Mouse (Mus musculus) bone marrow, adult 2 months (tissue): ENCODE measurements at regions not wholly inside any gene's neighbourhood (a gene's known extent, or its start where the extent isn't known, plus 50 kb on each side); places are given as distances from the start of the nearest gene placed in this dataset.

Source experiments
- H3K27ac ChIP-seq: fragments of 200-500 bp; 2 replicates; pipeline ENCODE4 v1.5.1; 2012; ENCODE audit warnings: low read depth, mild to moderate bottlenecking, control low read depth, inconsistent platforms, low read length; ENCODE audit not compliant: control insufficient read depth, poor library complexity, insufficient read depth
- H3K4me1 ChIP-seq: fragments of 200-500 bp; 2 replicates; pipeline ENCODE4 v1.6.1; 2011; ENCODE audit warnings: low read length; ENCODE audit not compliant: control insufficient read depth, insufficient read depth
- H3K4me3 ChIP-seq: fragments of 200-500 bp; replicated peaks from 2 replicates; pipeline ENCODE3; 2011; ENCODE audit warnings: mild to moderate bottlenecking, low read depth, low read length, control low read depth; ENCODE audit not compliant: control insufficient read depth
- CTCF ChIP-seq: fragments of 200-500 bp; IDR thresholded peaks from 2 replicates; pipeline ENCODE4 v1.5.1; 2011; ENCODE audit warnings: low read length, control low read depth; ENCODE audit not compliant: control insufficient read depth, insufficient read depth
- POLR2A ChIP-seq: fragments of 200-500 bp; IDR thresholded peaks from 2 replicates; pipeline ENCODE4 v1.6.1; 2011; ENCODE audit warnings: low read depth, mild to moderate bottlenecking, control low read depth, low read length, borderline replicate concordance; ENCODE audit not compliant: control insufficient read depth
- WGBS: fragments of 180-500 bp; shearing (Covaris S2); methylation state at CpG from one replicate; pipeline ENCODE4 v1.1.7; 2018; 5-methylcytosine and 5-hydroxymethylcytosine counted together

GRCm38 (mm10) chr8:26436236-26436635 lies 316.9 kb downstream of the Gm45692 start:
- 89% methylated on average over 11 of the region's 11 CpGs for WGBS
- TF ChIP-seq CTCF: no peak
- TF ChIP-seq POLR2A: no peak
- Histone ChIP-seq H3K4me3 (no peak overlapping the region), H3K4me1 (no peaks in the 10 kb centered on the region), H3K27ac (no peak overlapping the region)

- no peak for TF ChIP-seq POLR2A
- TF ChIP-seq CTCF: no peak
- no peaks in the 10 kb centered on the region for H3K4me1 ChIP-seq
- WGBS: 67% methylated on average over 3 of the region's 3 CpGs
- H3K4me3 ChIP-seq: no peak overlapping the region
- H3K27ac ChIP-seq: no peak overlapping the region
Observed at GRCm38 (mm10) chr8:26437571-26437970, 318.2 kb downstream of the Gm45692 start.

GRCm38 (mm10) chr8:26438246-26438862 lies 319.0 kb downstream of the Gm45692 start:
- TF ChIP-seq CTCF: no peak
- no peak for TF ChIP-seq POLR2A
- WGBS: 83% methylated on average over 15 of the region's 15 CpGs
- no peak overlapping the region for H3K4me3 ChIP-seq
- H3K4me1 ChIP-seq: no peaks in the 10 kb centered on the region
- no peak overlapping the region for H3K27ac ChIP-seq

- Histone ChIP-seq H3K27ac (no peak overlapping the region), H3K4me1 (no peaks in the 10 kb centered on the region), H3K4me3 (no peak overlapping the region)
- WGBS: 61% methylated on average over 16 of the region's 16 CpGs
- TF ChIP-seq POLR2A: no peak
- TF ChIP-seq CTCF: no peak
Observed at GRCm38 (mm10) chr8:26438877-26439276, 319.5 kb downstream of the Gm45692 start.

DNA sequence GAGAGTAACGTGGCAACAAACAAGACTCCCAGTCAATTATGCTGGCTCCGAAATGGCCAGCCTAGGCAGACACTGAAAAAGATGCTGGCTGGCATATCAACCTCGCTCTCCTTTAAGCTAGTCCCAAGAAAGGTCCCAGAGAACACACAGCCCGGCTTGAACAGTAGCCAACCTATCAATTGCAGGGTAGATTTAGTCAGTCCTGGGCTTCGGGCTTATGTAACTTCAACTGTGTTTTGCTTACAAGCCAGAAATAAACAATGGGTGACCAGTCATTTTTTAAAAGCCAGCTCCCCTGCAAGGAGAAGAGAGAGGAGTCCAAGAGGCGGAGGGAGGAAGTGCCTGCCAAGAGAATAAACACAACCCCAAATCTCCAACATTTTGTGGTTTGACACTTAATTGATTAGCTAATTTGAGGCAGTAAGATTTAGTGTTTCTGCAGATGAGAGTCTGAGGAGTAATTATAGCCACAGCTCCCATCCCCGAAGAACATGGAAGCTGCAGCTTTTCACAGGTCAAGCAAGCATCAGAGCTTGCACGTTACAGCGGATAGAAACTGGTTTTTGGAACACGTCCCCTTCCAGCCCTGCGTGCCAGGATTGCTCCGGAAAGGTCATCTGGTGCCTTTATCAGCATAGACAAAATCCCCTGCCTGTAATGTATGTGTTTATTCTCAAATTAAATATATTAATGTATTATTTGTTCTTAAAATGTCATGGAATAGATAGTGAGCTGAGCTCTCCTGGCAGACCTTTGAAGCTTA lies 322.1 kb downstream of the Gm45692 start:
- H3K4me1 ChIP-seq: no peaks in the 10 kb centered on the region
- no peak for TF ChIP-seq CTCF
- no peak for TF ChIP-seq POLR2A
- 68% methylated on average over 12 of the region's 12 CpGs for WGBS
- H3K4me3 ChIP-seq: no peak overlapping the region
- H3K27ac ChIP-seq: no peak overlapping the region

DNA sequence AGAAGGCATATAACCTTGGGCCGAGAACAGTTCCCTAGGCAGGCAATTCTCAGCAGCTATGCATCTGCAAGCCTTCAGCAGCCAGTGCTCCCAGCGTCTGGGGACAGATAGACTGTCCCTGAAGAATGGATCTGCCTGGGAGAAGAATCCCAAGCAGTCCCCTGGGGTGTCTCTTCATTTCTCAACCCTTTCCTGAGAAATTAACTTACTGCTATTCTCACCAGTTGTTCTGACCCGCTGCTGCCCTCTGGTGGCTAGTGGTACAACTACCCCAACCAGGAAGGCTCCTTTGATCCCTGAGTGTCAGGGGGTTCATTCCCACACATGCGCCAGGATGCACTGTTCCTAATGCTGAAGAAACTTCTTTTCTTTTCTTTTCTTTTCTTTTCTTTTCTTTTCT lies 323.7 kb downstream of the Gm45692 start:
- TF ChIP-seq CTCF (peak; percentile 73), POLR2A (no peak)
- no peaks in the 10 kb centered on the region for H3K4me1 ChIP-seq
- H3K27ac ChIP-seq: no peak overlapping the region
- H3K4me3 ChIP-seq: no peak overlapping the region
- 47% methylated on average over 4 of the region's 4 CpGs for WGBS

DNA sequence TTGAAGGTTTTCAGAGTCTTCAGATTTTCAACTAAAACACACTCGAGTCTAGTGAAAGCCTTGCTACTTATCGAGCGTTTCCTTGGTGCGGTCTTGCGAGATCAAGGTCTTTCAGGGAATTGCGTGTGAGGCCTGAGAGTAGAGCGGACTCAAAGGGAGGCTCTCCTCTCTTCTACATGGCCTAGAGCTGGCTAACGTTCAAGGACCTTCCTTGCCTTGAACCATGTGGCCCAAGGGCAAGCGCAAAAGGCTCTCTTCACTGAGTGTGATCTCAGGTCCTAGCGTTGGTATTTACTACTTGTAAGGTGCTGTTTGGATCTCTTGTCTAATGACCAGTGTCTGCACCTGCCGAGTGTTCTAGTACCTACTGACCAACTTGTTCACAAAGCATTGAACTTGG lies 324.4 kb downstream of the Gm45692 start:
- 81% methylated on average over 11 of the region's 11 CpGs for WGBS
- Histone ChIP-seq H3K4me3 (no peak overlapping the region), H3K27ac (no peak overlapping the region), H3K4me1 (no peaks in the 10 kb centered on the region)
- TF ChIP-seq CTCF (no peak), POLR2A (no peak)

DNA sequence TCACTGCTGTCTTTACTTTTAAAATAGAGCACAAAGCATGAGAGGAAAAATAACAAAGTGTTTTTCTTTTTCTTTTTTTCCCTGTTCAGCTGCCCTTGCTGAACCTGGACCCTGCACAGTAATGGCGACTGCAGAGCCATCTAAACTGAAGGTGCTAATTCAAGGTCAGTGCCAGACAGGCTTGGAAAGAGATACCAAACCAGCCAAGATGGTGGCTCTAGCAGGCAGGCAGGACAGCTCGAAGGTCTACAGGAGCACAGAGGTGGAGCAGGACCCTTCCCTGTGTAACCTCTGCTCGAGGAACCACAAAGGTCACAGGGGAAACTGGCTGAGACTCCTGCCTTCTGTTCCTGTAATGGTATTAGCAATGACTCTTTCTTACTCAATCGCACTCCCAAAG lies 326.7 kb downstream of the Gm45692 start:
- TF ChIP-seq POLR2A (no peak), CTCF (no peak)
- Histone ChIP-seq H3K27ac (no peak overlapping the region), H3K4me3 (no peak overlapping the region), H3K4me1 (no peaks in the 10 kb centered on the region)
- WGBS: 61% methylated on average over 4 of the region's 4 CpGs
